Mouse (Mus musculus) c-Kit-positive CD71-negative TER-119-negative erythroid progenitor cells, embryonic 14.5 days (primary cell): Measurements from ENCODE around the gene B4galnt1.

Source experiments
- DNase-seq: peaks from one replicate; pipeline ENCODE4 v3.0.0-alpha.2; 2013; ENCODE audit warnings: low read depth

B4galnt1 gene

DNA sequence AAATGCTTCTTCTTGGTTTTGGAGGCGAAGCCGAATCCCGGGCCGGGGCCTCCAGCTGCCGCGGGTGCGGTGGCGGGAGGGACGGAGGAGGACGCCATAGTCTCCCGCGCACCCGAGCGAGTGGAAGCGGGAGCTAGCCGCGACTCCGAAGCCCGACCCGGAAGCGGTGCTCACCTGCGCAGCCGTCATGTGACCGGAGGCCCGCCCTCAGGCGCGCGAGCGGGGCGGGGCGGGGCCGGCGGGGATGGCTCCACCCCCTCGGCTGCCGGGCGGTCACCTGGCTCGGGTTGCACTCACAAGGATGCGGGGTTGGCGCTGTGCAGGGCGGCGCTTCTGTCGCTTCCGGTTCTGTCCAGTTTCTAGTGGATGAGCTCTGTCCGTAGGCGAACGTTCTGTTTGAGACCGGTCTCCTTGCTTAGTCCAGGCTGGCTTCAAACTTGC, 46.4 kb downstream of the B4galnt1 start, which contains the start of gene Pip4k2c:
Gene Pip4k2c, minus strand, starts transcription at position 172 of the 441 bp plus-strand sequence.
- no peak for DNase-seq

DNA sequence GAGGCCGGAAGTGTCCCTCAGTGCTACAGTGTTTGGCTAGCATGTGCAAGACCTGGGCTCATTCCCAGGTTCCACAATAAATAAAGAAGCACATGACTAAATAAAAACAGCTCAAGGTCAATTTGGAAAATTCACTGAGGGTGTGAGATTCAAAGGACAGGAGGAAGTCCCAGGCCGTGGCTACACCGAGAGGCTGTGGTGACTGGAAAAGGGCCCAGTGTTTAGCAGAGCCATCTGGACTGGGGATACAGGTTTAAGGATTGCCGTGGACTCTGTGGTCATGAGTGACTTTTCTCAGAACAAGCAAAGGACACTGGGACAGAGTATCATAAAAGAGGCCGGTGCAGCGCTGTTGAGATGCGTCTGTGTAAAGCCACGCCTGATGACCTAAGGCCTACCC, 48.2 kb downstream of the B4galnt1 start:
- no peak for DNase-seq

DNA sequence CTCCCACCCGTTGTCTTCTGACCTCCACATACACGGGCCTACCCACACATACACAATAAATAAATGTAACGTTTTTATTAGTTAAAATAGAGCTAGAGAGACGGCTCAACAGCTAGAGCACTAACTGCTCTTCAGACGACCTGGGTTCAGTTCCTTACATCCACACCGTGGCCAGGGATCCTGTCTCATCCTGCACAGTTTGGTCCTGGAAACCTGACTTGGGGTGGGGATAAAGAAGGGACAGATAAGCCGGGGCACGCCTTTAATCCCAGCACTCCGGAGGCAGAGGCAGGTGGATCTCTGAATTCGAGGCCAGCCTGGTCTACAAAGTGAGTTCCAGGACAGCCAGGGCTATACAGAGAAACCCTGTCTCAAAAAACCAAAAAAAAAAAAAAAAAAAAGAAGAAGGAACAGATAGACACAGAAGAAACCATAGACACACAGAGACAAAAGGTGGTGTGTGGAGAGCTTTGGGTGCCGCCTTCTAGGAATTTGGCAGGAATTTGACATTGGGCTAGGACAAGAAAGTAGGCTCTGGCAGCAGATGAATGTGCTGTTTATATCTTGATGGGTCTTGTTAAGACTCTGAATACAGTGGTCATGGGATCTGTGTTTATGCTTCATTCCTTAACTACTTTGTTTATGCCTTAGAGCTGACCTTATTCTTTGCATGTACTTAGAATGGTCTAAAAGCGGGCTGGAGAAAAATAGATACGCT, 48.8 kb downstream of the B4galnt1 start:
- DNase-seq = no peak

DNA sequence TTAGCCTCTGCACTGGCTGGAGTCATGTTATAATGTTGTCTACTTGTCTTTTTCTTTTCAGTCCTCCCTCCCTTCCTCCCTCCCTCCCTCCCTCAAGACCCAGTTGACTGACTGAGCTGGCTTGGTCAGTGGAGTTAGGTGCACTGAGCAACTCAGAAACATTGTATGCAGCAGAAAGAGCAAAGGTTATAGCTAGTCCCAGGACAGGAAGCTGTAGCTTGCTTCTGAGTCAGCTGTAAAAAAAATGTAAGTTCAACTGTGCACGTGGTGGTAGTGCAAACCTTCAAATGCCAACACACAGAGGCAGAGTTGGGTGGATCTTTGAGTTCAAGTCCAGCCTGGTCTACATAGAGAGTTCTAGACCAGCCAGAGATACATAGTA, 49.4 kb downstream of the B4galnt1 start:
- no peak for DNase-seq

DNA sequence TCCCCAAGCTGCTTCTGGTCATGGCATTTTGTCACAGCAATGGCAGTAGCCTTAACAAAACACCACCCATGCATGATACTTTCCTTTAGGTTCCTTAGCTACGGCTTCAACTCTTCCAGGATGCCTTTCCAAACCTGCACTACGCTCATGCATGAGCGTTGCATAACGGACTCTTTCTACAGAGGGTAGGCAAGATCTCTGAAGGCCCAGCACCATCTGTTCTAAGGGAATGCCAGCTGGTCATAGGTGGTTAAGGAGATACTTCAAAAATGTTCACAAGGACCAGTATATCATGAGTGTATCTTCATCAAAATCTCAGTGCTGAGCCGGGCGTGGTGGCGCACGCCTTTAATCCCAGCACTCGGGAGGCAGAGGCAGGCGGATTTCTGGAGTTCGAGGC, 51.4 kb downstream of the B4galnt1 start:
- DNase-seq = no peak

DNA sequence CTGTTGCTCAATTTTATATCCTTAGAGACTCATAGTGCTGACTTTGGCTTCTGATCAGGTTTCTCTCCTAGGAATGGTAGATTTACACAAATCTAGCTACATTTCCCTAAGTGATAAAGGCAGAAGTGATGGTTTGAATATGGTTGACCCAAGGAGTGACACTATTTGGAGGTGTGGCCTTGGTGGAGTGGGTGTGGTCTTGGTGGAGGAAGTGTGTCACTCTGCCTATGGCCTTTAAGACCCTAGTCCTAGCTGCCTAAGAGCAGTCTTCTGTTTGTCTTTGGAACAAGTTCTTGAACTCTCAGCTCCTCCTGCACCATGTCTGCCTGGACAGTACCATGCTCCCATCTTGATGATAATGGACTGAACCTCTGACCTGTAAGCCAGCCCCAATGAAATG, 52.2 kb downstream of the B4galnt1 start:
- DNase-seq = no peak

DNA sequence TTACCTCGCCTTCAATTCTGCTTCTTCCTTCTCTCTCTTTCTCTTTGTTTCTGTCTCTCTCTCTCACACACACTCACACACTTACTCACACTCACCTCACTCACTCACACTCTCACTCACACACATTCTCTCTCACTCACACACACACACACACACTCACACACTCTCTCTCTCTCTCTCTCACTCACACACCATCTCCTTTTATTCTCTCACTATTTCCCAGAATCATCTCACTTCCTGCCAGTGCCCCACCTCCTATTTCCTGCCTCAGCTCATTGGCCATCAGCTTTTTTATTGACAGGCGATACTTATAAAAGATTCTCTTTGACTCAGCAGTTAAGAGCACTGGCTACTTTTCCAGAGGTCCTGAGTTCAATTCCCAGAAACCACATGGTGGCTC, 53.3 kb downstream of the B4galnt1 start:
- no peak for DNase-seq
